Comparison of ENCODE assay signal across 23 mouse cellular contexts in genomic region chr1:73418196-73418595, GRCm38 (mm10).
DNase-seq lines count a peak whose midpoint lies in the region; ATAC-seq lines count a peak whose summit lies in the region.
"Had no signal": no experiment of that assay in that cellular context is flagged by ENCODE, and none has a peak within 500 bp of the region (broad histone marks: within the 10 kb centered on the region; RNA-seq: fewer than 3 reads in every experiment).

No protein-coding gene starts in this region.

- 34% methylated on average over 2 of the region's 2 CpGs for WGBS in forebrain, embryonic 15.5 days
- WGBS in forebrain, embryonic 12.5 days: 78% methylated on average over 2 of the region's 2 CpGs
- 40% methylated on average over 2 of the region's 2 CpGs for WGBS in forebrain, embryonic 16.5 days
- 78% methylated on average over 2 of the region's 2 CpGs for WGBS in heart, embryonic 11.5 days (ENCODE audit: insufficient replicate concordance)

- ATAC-seq in forebrain, embryonic 15.5 days (replicated peaks): peak; percentile 91
- ATAC-seq in forebrain, embryonic 12.5 days (ENCODE audit: low FRiP score): no peak
- peak; percentile 97 for ATAC-seq in forebrain, embryonic 16.5 days
- ATAC-seq in heart, embryonic 11.5 days (replicated peaks; ENCODE audit: insufficient number of reproducible peaks, low FRiP score, low TSS enrichment): no peak
- ATAC-seq: inflammation-experienced regulatory T-cells, adult 6 months; Patski had no signal

- intact Hi-C loops in left cerebral cortex, postnatal 4 days (cut with DNase I): no loop called here

- H3K9ac ChIP-seq in forebrain, embryonic 15.5 days (replicated peaks): no peak overlapping the region
- no peak overlapping the region for H3K9ac ChIP-seq in forebrain, embryonic 12.5 days
- no peak overlapping the region for H3K9ac ChIP-seq in forebrain, embryonic 16.5 days (replicated peaks; ENCODE audit: low read depth, low read length)
- H3K9ac ChIP-seq in heart, embryonic 11.5 days (ENCODE audit: low read depth, low read length): no peak overlapping the region

- no peaks in the 10 kb centered on the region for H3K36me3 ChIP-seq in forebrain, embryonic 15.5 days
- no peaks in the 10 kb centered on the region for H3K36me3 ChIP-seq in forebrain, embryonic 12.5 days (replicated peaks)
- no peaks in the 10 kb centered on the region for H3K36me3 ChIP-seq in forebrain, embryonic 16.5 days (ENCODE audit: control insufficient read depth, insufficient read depth)
- H3K36me3 ChIP-seq in heart, embryonic 11.5 days (ENCODE audit: control insufficient read depth, insufficient read depth, low read length): no peaks in the 10 kb centered on the region

- no peaks in the 10 kb centered on the region for H3K9me3 ChIP-seq in forebrain, embryonic 15.5 days
- no peaks in the 10 kb centered on the region for H3K9me3 ChIP-seq in forebrain, embryonic 12.5 days
- no peaks in the 10 kb centered on the region for H3K9me3 ChIP-seq in forebrain, embryonic 16.5 days (ENCODE audit: control insufficient read depth, low read length)
- H3K9me3 ChIP-seq in heart, embryonic 11.5 days (replicated peaks; ENCODE audit: control insufficient read depth, low read length): no peaks in the 10 kb centered on the region

- no peak overlapping the region for H3K4me3 ChIP-seq in forebrain, embryonic 15.5 days
- no peak overlapping the region for H3K4me3 ChIP-seq in forebrain, embryonic 12.5 days (replicated peaks)
- H3K4me3 ChIP-seq in forebrain, embryonic 16.5 days (replicated peaks; ENCODE audit: low read length): no peak overlapping the region
- H3K4me3 ChIP-seq in heart, embryonic 11.5 days (ENCODE audit: low read depth, low read length): no peak overlapping the region
- H3K4me3 ChIP-seq: heart, adult 2 months; megakaryocyte, embryonic 14.5 days had no signal

- peak; percentile 1 for DNase-seq in cerebellum, adult 8-10 months
- DNase-seq in cerebellum, adult 9-10 months: no peak
- peak; percentile 52 for DNase-seq in left cerebral cortex, postnatal 4 days
- no peak for DNase-seq in left cerebral cortex, adult 18-20 months (ENCODE audit: low spot score in 2 of 2)
- DNase-seq: adrenal gland, adult 8-10 months; cerebellum, adult 11-12 months; embryo, embryonic 11 days; heart, adult 2 months; kidney, adult 2 months; kidney, postnatal 10 days; lung, adult 18-20 months; lung, postnatal 14 days; midbrain, embryonic 14.5 days; retina, postnatal 1 day; spleen, adult 18-20 months had no signal

- H3K27me3 ChIP-seq in forebrain, embryonic 15.5 days: no peaks in the 10 kb centered on the region
- no peaks in the 10 kb centered on the region for H3K27me3 ChIP-seq in forebrain, embryonic 12.5 days
- H3K27me3 ChIP-seq in forebrain, embryonic 16.5 days (replicated peaks; ENCODE audit: control insufficient read depth, insufficient read depth, low read length): no peaks in the 10 kb centered on the region
- H3K27me3 ChIP-seq in heart, embryonic 11.5 days (ENCODE audit: control insufficient read depth, insufficient read depth, low read length): no peaks in the 10 kb centered on the region
- H3K27me3 ChIP-seq: megakaryocyte, embryonic 14.5 days; Patski had no signal

- peaks cover 3% of the 10 kb centered on the region; the same call in 1 of the 2 replicates for H3K4me1 ChIP-seq in forebrain, embryonic 15.5 days
- H3K4me1 ChIP-seq in forebrain, embryonic 12.5 days: no peaks in the 10 kb centered on the region
- no peaks in the 10 kb centered on the region for H3K4me1 ChIP-seq in forebrain, embryonic 16.5 days (replicated peaks; ENCODE audit: control insufficient read depth, insufficient read depth, low read length)
- H3K4me1 ChIP-seq in heart, embryonic 11.5 days (ENCODE audit: control insufficient read depth, insufficient read depth, low read length): no peaks in the 10 kb centered on the region
- H3K4me1 ChIP-seq: megakaryocyte, embryonic 14.5 days had no signal

- no peak overlapping the region for H3K4me2 ChIP-seq in forebrain, embryonic 15.5 days (replicated peaks)
- no peak overlapping the region for H3K4me2 ChIP-seq in forebrain, embryonic 12.5 days
- H3K4me2 ChIP-seq in forebrain, embryonic 16.5 days (ENCODE audit: low read length): no peak overlapping the region
- no peak overlapping the region for H3K4me2 ChIP-seq in heart, embryonic 11.5 days
- H3K4me2 ChIP-seq: liver, embryonic 11.5 days had no signal

- peak overlapping the region; percentile 4 for H3K27ac ChIP-seq in forebrain, embryonic 15.5 days (replicated peaks)
- no peak overlapping the region for H3K27ac ChIP-seq in forebrain, embryonic 12.5 days
- H3K27ac ChIP-seq in forebrain, embryonic 16.5 days (ENCODE audit: low read length): no peak overlapping the region; the same call in 1 of the 2 replicates
- H3K27ac ChIP-seq in heart, embryonic 11.5 days (ENCODE audit: low read depth, low read length): no peak overlapping the region
- H3K27ac ChIP-seq: heart, adult 2 months had no signal

Comparison
In these comparisons a context has a peak if more than half of its experiments do, and no peak if none do; other contexts are left out.
1. DNase-seq: peak in cerebellum, adult 8-10 months (single experiment) and left cerebral cortex, postnatal 4 days (single experiment); none in cerebellum, adult 9-10 months (single experiment) and left cerebral cortex, adult 18-20 months (0 of 2).
2. ATAC-seq: peak in forebrain, embryonic 15.5 days (single experiment) and forebrain, embryonic 16.5 days (single experiment); none in forebrain, embryonic 12.5 days (single experiment) and heart, embryonic 11.5 days (single experiment).